Mouse (Mus musculus) heart, embryonic 12.5 days (tissue): ENCODE results near the gene Fgd5. TPM values are rescaled to one million over a fixed set of nuclear protein-coding genes. Genes with fewer than 3 reads are reported as not detected.

Experiments used
- ATAC-seq: fragments of 200-750 bp; cut with Nextera tagmentation; 2 replicates; pipeline ENCODE4 v1.8.0; 2017; ENCODE audit warnings: moderate TSS enrichment, moderate library complexity; ENCODE audit not compliant: insufficient number of reproducible peaks, low FRiP score
- H3K27ac ChIP-seq: fragments of 300-500 bp; sonication (generic); 2 replicates; pipeline ENCODE4 v1.5.1; 2016; ENCODE audit warnings: mild to moderate bottlenecking, moderate library complexity; ENCODE audit not compliant: poor library complexity, severe bottlenecking
- H3K27me3 ChIP-seq: fragments of 300-500 bp; sonication (generic); replicated peaks from 2 replicates; pipeline ENCODE4 v1.6.1; 2016; ENCODE audit warnings: mild to moderate bottlenecking, moderate library complexity
- H3K36me3 ChIP-seq: fragments of 300-500 bp; sonication (generic); 2 replicates; pipeline ENCODE4 v1.6.1; 2016; ENCODE audit warnings: mild to moderate bottlenecking, moderate library complexity
- H3K4me1 ChIP-seq: fragments of 300-500 bp; sonication (generic); replicated peaks from 2 replicates; pipeline ENCODE4 v1.6.1; 2016; ENCODE audit warnings: mild to moderate bottlenecking
- H3K4me2 ChIP-seq: fragments of 300-500 bp; sonication (generic); 2 replicates; pipeline ENCODE4 v1.6.1; 2016; ENCODE audit warnings: mild to moderate bottlenecking, moderate library complexity
- H3K4me3 ChIP-seq: fragments of 300-500 bp; sonication (generic); 2 replicates; pipeline ENCODE4 v1.5.1; 2016; ENCODE audit warnings: mild to moderate bottlenecking
- H3K9ac ChIP-seq: fragments of 300-500 bp; sonication (generic); 2 replicates; pipeline ENCODE4 v1.6.1; 2016; ENCODE audit warnings: mild to moderate bottlenecking, moderate library complexity
- H3K9me3 ChIP-seq: fragments of 300-500 bp; sonication (generic); replicated peaks from 2 replicates; pipeline ENCODE4 v1.6.1; 2016; ENCODE audit warnings: mild to moderate bottlenecking, moderate library complexity
- WGBS: fragments of 180-500 bp; shearing (Covaris S2); methylation state at CpG from one replicate; pipeline ENCODE4 v1.1.7; 2016; 5-methylcytosine and 5-hydroxymethylcytosine counted together
- polyA plus RNA-seq: library from polyadenylated mRNA; unstranded; fragments of >200 nt; fragmentation: Nextera tagmentation; extraction: Ambion mirVana; gene quantifications from 2 replicates; pipeline ENCODE4 v1.2.1, GENCODE M21; 2016

Fgd5 gene
- polyA plus RNA-seq, 1 experiment from 2014 or later = 16.0 TPM

GRCm38 (mm10) chr6:92030646-92031045 lies 52.0 kb downstream of the Fgd5 start:
- 39% methylated on average over 8 of the region's 8 CpGs for WGBS
- ATAC-seq = no peak
- Histone ChIP-seq H3K4me1 (peaks cover 25% of the 10 kb centered on the region), H3K9ac (no peak overlapping the region), H3K4me3 (no peak overlapping the region), H3K27ac (no peak overlapping the region), H3K36me3 (peaks cover 4% of the 10 kb centered on the region; the same call in 1 of the 2 replicates), H3K27me3 (no peaks in the 10 kb centered on the region), H3K4me2 (no peak overlapping the region), H3K9me3 (no peaks in the 10 kb centered on the region)

GRCm38 (mm10) chr6:92034713-92035112 lies 56.0 kb downstream of the Fgd5 start:
- WGBS = 28% methylated on average over 6 of the region's 6 CpGs
- Histone ChIP-seq H3K9ac (no peak overlapping the region), H3K27me3 (no peaks in the 10 kb centered on the region), H3K27ac (no peak overlapping the region), H3K36me3 (no peaks in the 10 kb centered on the region), H3K4me3 (no peak overlapping the region), H3K4me1 (peaks cover 26% of the 10 kb centered on the region), H3K4me2 (no peak overlapping the region), H3K9me3 (no peaks in the 10 kb centered on the region)
- 0 out of 2 replicates have a peak, but pooled peaks have one; percentile 13 for ATAC-seq

- no peaks in the 10 kb centered on the region for H3K9me3 ChIP-seq
- 15% methylated on average over 5 of the region's 5 CpGs for WGBS
- H3K4me1 ChIP-seq = peaks cover 29% of the 10 kb centered on the region
- H3K4me3 ChIP-seq = no peak overlapping the region
- no peak overlapping the region for H3K4me2 ChIP-seq
- no peaks in the 10 kb centered on the region for H3K27me3 ChIP-seq
- no peak overlapping the region for H3K9ac ChIP-seq
- no peak overlapping the region for H3K27ac ChIP-seq
- no peak for ATAC-seq
- no peaks in the 10 kb centered on the region for H3K36me3 ChIP-seq
Observed at GRCm38 (mm10) chr6:92036372-92036771, 57.7 kb downstream of the Fgd5 start.

- H3K9me3 ChIP-seq = no peaks in the 10 kb centered on the region
- no peak overlapping the region for H3K9ac ChIP-seq
- H3K4me1 ChIP-seq = peaks cover 39% of the 10 kb centered on the region
- H3K4me3 ChIP-seq = no peak overlapping the region
- WGBS = 57% methylated on average over 3 of the region's 3 CpGs
- ATAC-seq = no peak
- no peak overlapping the region for H3K27ac ChIP-seq
- no peaks in the 10 kb centered on the region for H3K36me3 ChIP-seq
- H3K27me3 ChIP-seq = no peaks in the 10 kb centered on the region
- no peak overlapping the region for H3K4me2 ChIP-seq
Observed at GRCm38 (mm10) chr6:92038158-92038557, 59.5 kb downstream of the Fgd5 start.

- 66% methylated on average over 5 of the region's 5 CpGs for WGBS
- Histone ChIP-seq H3K4me3 (no peak overlapping the region), H3K27ac (no peak overlapping the region), H3K9me3 (no peaks in the 10 kb centered on the region), H3K36me3 (no peaks in the 10 kb centered on the region), H3K9ac (no peak overlapping the region), H3K27me3 (no peaks in the 10 kb centered on the region), H3K4me1 (peaks cover 23% of the 10 kb centered on the region), H3K4me2 (no peak overlapping the region)
- ATAC-seq = no peak
Observed at GRCm38 (mm10) chr6:92041271-92041670, 62.6 kb downstream of the Fgd5 start.

GRCm38 (mm10) chr6:92042055-92042454 lies 63.4 kb downstream of the Fgd5 start:
- Histone ChIP-seq H3K4me1 (peaks cover 19% of the 10 kb centered on the region), H3K4me3 (no peak overlapping the region), H3K4me2 (no peak overlapping the region), H3K36me3 (no peaks in the 10 kb centered on the region), H3K9ac (no peak overlapping the region), H3K27me3 (no peaks in the 10 kb centered on the region), H3K27ac (no peak overlapping the region), H3K9me3 (no peaks in the 10 kb centered on the region)
- 78% methylated on average over 4 of the region's 4 CpGs for WGBS
- no peak for ATAC-seq

- no peaks in the 10 kb centered on the region for H3K27me3 ChIP-seq
- peaks cover 19% of the 10 kb centered on the region for H3K4me1 ChIP-seq
- H3K9ac ChIP-seq = no peak overlapping the region
- 24% methylated on average over 1 of the region's 1 CpGs for WGBS
- H3K9me3 ChIP-seq = no peaks in the 10 kb centered on the region
- H3K36me3 ChIP-seq = no peaks in the 10 kb centered on the region
- H3K27ac ChIP-seq = no peak overlapping the region
- no peak overlapping the region for H3K4me2 ChIP-seq
- no peak overlapping the region for H3K4me3 ChIP-seq
- 0 out of 2 replicates have a peak, but pooled peaks have one; percentile 25 for ATAC-seq
Observed at GRCm38 (mm10) chr6:92042850-92043249, 64.2 kb downstream of the Fgd5 start.

- H3K27ac ChIP-seq = no peak overlapping the region
- H3K9me3 ChIP-seq = no peaks in the 10 kb centered on the region
- H3K4me3 ChIP-seq = no peak overlapping the region
- peaks cover 4% of the 10 kb centered on the region for H3K36me3 ChIP-seq
- WGBS = 52% methylated on average over 2 of the region's 2 CpGs
- no peak overlapping the region for H3K9ac ChIP-seq
- peaks cover 19% of the 10 kb centered on the region for H3K4me1 ChIP-seq
- no peak overlapping the region for H3K4me2 ChIP-seq
- no peaks in the 10 kb centered on the region for H3K27me3 ChIP-seq
- ATAC-seq = no peak
Observed at GRCm38 (mm10) chr6:92057768-92058167, 79.1 kb downstream of the Fgd5 start.

- Histone ChIP-seq H3K9me3 (no peaks in the 10 kb centered on the region), H3K27me3 (no peaks in the 10 kb centered on the region), H3K4me2 (no peak overlapping the region), H3K4me1 (peaks cover 19% of the 10 kb centered on the region), H3K9ac (no peak overlapping the region), H3K27ac (no peak overlapping the region), H3K4me3 (no peak overlapping the region), H3K36me3 (peaks cover 4% of the 10 kb centered on the region)
- peak; percentile 68 for ATAC-seq
- 35% methylated on average over 5 of the region's 5 CpGs for WGBS
Observed at GRCm38 (mm10) chr6:92061725-92062124, 83.0 kb downstream of the Fgd5 start.

- no peak overlapping the region for H3K4me3 ChIP-seq
- ATAC-seq = no peak
Observed at GRCm38 (mm10) chr6:92063452-92063851, 84.8 kb downstream of the Fgd5 start.

GRCm38 (mm10) chr6:92064101-92064500 lies 85.4 kb downstream of the Fgd5 start:
- Histone ChIP-seq H3K9ac (no peak overlapping the region), H3K4me3 (no peak overlapping the region), H3K9me3 (no peaks in the 10 kb centered on the region), H3K36me3 (peaks cover 7% of the 10 kb centered on the region; the same call in 1 of the 2 replicates), H3K27me3 (peaks cover 6% of the 10 kb centered on the region), H3K4me1 (peaks cover 19% of the 10 kb centered on the region), H3K4me2 (no peak overlapping the region), H3K27ac (no peak overlapping the region)
- ATAC-seq = no peak
- 83% methylated on average over 10 of the region's 10 CpGs for WGBS

More at GRCm38 (mm10) chr6:92063452-92063851, 84.8 kb downstream of the Fgd5 start:
- H3K9me3 ChIP-seq = no peaks in the 10 kb centered on the region
- peaks cover under 1% of the 10 kb centered on the region; the same call in 1 of the 2 replicates for H3K36me3 ChIP-seq
- peaks cover 6% of the 10 kb centered on the region for H3K27me3 ChIP-seq
- H3K4me2 ChIP-seq = no peak overlapping the region
- peaks cover 19% of the 10 kb centered on the region for H3K4me1 ChIP-seq
- WGBS = 72% methylated on average over 2 of the region's 2 CpGs
- no peak overlapping the region for H3K9ac ChIP-seq
- no peak overlapping the region for H3K27ac ChIP-seq
